Mouse (Mus musculus): ENCODE measurements around the gene Shisa8.

Shisa8 gene

DNA sequence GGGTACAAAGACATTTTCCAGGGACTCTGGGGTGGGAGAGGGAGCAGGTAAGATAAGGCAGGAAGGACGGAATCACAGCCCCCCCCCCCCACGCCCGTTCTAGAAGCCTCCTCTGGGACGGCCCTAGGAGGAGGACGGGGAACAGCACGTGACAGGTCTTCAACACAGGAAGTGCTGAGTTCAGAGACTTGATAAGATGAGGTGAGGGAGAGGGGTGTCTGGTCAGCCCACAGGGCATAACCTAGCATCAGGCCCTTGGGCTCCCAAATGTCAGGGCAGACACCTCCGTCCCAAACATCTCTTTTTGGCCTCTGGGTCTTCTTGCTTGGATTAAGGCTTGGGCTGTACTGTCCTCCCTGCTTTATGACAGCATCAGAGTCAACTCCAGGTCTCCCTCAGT is 10.6 kb upstream of the Shisa8 start:
- DNase-seq (ENCODE audit: low read depth) = no peak

DNA sequence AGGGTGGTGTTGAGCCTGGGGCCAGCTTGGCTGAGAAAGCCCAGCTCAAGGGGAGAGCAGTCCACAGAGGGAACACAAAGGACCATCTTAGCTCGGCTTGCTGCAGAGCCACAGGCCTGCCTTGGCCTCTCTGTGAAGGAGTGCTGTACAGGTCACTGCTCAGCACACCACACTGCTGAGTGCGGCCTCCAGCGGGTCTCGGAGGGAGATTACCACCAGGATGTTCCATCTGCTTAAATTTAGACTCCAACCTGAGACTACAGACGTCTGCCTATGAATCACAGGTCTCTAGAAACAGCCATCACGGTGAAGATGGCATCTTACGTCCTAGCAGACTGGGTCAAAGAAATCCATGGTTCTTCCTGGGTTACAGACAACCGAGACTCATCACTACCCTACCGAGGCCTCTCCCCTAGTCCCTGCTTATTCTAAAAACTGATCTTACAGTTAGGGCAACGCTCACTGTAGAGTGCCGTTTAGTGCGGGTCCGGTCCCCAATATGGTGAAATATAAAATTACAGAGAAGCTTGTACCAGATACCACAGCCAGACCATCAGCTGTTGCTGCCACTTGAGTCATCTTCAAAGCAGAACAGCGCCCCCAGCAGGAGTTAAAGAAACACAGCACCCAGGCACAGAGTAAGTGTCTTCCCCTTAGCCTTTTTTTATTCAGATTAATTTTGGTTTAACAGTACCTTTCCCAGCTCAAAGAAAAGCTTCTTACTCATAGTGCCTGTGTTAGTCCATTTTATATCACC is 8.7 kb upstream of the Shisa8 start:
- DNase-seq (ENCODE audit: low read depth) = peak; percentile 40

DNA sequence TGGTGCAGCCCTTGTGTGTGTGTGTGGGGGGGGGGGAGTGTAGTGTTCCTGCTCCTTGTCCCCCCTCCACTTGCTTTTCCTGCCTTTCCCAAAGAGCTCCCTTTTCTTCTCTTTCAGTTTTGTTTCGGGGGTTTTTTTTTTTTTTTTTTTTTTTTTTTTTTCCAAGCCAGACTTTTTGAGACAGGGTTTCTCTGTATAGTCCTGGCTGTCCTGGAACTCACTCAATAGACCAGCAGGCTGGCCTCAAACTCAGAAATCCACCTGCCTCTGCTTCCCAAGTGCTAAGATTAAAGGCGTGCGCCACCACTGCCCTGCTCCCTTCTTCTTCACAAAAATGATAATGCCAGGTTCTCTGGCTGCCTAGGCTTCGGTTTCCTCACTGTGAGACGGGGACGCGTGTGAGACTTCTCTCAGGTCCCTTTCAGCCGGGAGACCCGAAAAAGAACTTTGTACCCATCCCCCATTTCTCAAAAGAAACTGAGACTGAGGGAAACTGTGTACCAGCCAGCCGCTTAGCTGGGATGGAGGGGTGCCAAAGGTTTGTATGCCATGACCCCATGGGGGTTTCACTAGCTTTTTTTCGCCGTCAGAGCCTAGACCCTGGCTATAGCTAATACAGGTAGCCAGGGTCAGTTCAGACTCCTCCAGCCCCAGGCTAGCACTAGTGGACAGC is 7.5 kb upstream of the Shisa8 start:
- no peak for DNase-seq (ENCODE audit: low read depth)

DNA sequence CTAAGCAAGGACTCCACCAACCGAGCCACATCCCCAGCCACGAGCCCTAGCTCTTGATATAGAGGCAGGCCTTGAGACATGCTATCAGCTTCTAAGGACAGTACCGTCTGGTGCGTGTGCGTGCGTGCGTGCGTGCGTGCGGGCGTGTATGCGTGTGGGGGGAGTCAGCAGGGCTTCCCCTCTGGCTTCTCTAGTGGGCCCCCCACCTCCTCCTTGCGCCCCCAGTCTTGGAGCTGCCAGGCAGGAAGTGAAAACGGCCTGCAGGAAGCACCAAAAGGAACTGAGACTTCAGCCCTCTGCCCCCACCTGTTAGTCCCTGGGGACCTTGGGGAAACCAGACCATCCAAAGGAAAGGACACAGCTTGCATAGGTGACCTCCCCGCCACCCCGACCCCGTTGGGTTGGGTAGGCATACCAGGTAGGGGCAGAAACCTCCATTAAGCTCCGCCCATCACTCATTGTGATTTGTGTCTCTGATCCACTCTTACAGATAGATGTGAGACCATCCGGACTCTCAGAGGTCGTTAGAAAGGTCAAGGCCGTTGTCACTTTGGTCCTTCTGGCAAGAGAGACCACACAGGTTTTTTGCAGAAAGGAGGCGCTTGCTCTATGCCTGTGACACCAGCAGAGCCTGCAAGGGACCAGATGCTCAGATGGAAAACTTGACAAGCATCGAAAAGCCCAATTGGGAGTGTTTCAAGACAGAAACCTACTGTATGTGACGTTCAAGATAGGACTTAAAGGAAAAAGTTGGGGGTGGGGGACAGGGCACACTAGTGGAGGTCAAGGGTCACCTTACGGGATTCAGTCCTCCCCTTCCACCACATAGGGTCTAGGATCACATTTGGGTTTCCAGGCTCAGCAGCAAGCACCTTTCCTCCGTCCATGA is 6.4 kb upstream of the Shisa8 start:
- DNase-seq (ENCODE audit: low read depth) = no peak

DNA sequence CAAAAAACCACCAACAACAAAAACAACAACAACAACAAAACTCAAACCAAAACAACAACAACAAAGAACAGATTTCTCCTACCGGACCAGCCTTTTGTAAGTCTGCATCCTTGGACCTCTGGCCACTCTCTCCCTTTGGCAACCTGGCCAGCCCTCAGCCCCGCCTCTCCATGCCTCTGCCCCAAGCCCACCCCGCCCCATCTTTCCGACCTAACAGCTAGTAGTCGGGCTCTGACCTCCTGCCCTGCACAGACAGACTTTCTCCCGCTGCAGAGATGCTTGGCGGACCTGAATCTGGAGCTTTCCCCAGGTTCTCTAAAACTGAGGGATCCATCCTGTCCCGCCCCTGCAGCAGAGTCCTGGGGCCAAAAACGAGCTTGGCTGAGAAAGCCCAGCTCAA is 5.4 kb upstream of the Shisa8 start:
- DNase-seq (ENCODE audit: low read depth) = peak; percentile 28

DNA sequence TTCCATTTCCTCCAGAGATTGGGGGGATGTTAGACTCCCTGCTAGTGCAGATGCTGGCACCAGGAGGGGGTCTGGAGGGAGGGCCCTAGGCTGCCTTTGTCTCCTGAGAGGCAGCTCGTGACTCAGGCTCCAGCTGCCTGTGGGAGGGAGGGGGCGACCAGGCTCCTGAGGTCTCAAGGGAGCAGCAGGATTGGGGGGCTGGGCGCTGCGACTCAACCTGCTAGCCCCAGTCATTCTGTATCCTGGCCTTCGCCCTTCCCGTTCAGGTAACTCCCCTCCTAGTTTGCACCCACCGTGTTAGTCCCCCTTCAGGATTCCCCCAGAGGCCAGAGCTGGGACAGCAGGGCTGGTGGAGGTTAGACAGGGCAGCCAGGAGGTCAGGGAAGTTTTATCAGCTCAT is 4.4 kb upstream of the Shisa8 start:
- DNase-seq (ENCODE audit: low read depth) = no peak

DNA sequence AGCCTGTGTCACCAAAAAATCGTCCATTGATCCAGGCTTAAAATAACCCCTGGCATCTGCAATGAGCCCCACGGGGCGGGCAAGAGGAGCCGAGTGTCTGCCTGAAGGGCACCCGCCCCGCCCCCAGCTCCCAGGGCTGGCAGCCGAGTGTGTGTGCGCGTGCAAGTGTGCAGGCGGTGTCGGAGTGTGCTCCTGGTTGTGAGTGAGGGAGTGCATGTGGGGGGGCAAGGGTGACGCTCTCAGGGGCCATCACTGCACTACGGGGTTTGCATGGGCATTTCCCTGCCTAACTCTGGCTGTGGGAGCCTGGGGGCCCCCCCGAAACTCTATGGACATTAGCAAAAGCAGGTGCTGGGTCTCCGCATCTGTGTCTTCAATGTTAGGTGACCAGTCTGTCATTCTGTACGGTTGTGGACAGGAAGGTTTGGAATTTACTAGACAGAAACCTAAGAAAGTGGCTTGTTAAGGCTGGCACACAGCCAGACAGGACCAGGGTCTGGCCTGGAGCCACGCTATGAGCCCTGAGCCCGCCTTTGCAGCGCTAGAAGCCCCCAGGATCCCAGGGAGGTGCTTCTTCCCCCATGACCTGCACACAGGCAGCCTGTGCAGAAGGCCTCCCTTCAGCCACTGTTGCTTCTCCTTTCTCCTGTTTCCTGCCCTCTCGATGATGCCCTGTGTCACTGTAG is 3.7 kb upstream of the Shisa8 start:
- DNase-seq (ENCODE audit: low read depth) = no peak

DNA sequence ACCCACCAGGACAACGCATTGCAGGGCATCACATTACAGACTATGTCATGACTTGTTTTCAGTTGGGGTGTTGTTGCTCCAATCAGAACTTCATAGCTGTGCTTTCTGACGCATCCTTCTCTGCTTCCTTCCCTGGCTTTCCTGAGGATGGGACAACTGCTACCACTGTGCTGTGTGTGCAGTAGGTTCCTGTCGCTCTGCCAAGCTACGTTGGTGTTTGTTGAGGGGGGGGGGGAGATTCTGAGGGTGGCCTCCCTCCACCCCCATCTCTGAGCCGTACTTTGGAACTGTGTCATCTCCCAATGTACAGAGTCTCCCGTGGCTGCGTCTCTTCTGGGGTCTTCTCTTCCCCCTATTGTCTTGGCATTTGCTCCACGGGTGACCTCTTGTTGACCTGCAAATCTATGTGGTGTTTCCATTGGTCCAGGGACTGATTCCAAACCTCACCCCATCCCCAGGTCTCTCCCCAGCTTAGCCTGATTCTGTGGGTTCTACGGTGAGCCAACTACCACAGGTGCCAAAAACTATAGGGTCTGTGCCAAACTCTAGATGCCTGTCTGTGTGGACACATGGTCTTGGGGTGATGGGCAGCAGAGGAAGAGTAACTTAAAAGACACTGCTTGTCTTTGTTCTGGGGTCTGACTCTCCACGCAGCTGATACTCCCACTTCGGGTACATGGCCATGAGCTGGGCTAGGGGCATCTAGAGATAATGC is 2.9 kb upstream of the Shisa8 start:
- DNase-seq (ENCODE audit: low read depth) = no peak

DNA sequence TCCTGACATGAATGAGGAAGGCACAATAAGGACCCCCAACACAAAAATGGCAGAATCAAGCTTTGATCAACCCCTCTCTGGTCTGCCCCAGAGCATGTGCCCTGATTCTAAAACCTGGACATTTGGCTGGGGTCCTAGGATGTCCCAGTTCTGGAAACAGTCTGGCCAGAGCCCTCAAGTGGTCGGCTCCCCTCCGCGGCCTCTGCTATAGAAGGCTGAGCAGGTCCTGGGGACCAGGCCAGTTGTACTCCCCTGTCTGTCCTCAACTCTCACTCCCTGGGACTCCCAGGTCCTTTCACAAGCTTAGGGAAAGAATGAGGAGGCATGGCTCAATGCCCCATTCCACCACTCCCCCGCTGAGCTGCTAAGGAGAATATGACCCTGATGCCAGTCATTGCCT is 607 bp upstream of the Shisa8 start:
- DNase-seq (ENCODE audit: low read depth) = no peak

DNA sequence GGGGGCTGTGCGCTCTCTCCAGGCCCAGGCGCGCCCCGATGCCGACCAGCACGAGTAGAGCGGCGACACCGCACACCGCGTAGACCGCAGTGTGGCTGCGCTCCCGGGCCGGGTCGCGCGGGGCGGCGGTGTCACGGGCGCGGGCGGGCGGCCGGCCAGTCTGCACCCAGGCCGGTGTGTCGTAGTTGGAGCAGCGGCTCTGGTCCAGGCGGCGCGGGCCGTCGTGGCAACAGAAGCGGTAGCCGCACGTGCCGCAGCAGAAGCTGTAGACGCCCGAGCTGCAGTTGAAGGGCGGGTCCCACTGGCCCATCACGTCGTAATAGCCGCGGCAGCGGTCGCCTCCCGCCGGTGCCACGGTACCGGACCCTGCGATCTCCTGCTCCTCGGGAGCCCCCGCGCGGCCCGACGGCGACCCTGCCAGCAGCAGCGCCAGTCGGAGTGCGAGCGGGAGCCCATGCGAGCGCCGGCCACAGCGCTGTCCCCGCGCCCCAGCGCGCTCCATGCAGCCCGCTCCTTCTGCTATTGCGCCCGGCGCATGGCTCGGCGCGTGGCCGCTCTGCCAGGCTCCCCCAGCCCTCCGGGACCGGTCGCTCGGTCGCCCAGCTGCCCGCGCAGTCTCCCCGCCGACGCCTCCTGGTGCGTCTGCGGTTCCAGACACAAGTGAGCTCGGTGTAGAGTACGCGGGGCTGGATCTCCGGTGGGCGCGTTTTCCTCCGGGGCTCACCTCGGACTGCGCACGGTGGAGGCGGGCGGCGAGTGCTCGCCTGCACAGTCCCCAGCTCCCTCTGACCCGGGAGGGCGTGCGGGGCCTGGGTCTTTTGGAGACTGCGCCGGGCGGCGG is 484 bp downstream of the Shisa8 start:
- no peak for DNase-seq (ENCODE audit: low read depth)

DNA sequence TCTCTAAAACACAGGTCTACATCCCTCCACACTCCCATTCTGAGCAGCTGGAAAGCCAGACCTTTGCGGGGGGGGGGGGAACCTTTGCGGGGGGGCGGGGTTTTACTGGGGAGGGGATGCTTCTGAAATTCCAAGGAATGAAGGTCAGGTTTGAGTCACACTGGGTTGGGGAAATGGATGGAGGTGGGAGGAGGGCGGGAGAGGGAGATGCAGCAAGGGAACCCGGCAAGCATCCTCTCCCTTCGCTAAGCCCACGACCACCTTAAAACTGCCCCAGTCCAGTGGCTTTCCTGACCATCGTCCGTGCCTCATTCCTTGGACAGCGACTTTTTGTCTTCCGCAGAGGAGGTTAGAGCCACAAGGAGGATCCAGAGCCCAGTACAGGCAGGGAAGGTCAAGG is 1.3 kb downstream of the Shisa8 start:
- DNase-seq (ENCODE audit: low read depth) = no peak

DNA sequence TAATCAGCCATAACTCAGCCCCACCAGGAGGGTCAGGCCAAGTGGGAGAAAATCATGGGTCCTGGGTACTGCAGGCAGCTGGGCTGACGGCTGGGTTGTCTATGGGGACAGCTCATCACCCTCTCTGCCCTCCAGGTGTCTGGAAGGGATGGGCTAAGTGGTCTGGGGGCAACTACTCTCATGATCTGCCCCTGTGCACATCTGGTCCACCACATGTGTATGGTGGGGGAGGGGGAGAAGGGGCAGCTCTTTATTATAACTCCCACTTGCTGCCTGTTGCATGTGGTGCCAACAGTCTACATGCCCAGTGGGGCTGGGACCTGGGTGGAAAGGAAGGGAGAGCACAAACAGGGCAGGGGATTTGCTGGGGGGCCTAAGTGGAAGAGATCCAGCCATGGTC is 1.8 kb downstream of the Shisa8 start:
- no peak for DNase-seq (ENCODE audit: low read depth)

DNA sequence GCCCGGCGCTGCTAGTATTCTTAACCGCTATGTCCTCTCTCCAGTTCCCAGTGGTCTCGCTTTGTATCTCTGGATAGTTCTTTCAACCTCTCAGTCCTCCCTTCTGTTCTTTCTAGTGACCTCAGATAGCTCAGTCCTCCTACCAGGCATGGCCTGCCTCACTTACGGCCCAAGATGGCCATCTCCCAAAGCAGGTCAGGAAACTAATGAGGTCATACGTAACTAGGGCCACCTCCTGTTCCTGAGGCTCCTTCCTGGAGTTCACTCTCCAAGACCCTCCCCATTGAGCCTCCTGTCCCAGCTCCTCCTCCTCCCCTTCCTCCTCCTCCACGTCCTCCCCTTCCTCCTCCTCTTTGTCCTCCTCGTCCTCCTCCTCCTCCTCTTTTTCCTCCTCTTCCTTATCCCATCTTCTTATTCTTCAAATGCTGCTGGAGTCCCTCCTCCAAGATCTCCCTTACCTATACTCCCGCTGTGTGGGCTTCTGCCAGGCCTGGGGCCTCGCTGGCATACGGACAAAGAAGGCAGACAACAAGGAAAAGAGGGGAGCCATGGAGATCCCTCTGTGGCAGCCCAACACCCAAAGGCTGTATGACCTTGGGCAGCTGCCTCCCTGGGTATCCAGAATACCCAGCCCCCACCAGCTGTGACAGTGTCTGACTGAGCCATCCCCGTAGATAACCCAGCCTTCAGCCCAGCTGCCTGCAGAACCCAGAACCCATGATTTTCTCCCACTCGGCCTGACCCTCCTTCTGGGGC is 3.1 kb downstream of the Shisa8 start:
- no peak for DNase-seq (ENCODE audit: low read depth)

DNA sequence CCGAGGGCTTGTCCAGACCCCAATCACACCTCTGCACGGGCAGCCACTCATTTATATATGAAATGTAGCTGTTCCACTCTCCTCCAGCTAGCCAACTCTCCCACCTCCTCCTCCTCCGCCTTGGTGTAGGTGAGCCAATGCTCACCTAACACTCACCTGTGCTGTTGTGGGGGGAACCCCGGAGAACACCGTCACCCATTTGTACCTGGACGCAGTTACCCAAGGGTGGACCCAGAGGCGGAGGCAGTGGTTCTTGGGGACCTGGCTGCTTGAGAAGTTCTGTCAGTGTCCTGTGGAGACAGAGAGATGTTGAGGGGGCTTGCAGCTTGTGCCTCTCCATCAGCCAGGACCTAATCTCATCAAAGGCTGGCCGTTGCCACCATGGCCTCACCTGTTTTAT is 4.3 kb downstream of the Shisa8 start:
- no peak for DNase-seq (ENCODE audit: low read depth)

DNA sequence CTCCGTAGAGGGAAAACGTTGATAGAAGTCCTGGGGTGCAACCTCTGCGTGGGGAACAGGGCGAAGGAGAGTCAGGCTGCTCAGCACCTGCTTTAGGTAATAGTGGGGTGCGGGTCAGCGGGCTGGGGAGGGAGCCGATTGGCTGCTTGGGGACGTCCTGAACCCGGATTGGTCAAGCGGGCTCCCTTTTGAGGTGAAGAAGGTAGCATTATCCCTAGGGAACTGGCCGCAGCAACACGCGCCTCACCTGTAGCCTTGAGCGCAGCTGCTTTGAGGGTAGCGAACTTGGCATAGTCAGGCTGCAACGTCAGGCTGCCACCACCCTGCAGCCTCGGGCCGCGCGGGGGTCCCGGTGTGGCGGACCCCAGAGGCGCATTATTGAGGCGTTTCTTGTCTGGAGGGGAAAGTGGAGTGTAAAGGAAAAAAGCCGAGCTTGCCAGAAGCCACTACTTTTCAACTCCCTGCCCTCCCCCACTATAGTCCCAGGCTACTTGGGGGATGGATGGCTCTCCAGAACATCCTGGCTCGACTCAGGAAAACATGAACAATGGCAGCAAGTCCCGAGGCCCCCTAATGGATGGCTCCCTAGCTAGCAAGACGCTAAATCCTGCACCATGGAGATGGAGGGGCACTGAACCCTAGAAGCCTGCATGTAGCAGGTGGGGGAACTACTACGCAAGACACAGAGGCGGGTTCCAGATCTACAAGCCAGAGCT is 5.0 kb downstream of the Shisa8 start:
- peak; percentile 32 for DNase-seq (ENCODE audit: low read depth)

DNA sequence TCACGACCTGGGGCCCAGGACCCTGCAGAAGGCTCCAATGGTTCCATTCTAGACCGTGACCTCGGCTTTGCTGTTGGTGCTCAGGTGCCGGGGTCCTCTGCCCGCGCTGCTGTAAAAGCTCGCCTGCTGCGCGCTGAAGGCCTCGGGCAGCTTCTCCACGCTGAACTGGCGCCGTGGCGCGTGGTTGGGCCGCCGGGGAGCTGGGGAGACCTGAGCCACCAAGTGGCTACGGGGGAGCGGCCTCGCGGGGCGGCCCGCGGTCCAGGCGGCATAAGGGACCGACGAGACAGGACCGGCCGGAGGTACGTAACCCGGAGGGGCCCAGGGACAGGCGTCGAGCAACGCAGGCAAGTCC is 5.5 kb downstream of the Shisa8 start:
- DNase-seq (ENCODE audit: low read depth) = no peak

DNA sequence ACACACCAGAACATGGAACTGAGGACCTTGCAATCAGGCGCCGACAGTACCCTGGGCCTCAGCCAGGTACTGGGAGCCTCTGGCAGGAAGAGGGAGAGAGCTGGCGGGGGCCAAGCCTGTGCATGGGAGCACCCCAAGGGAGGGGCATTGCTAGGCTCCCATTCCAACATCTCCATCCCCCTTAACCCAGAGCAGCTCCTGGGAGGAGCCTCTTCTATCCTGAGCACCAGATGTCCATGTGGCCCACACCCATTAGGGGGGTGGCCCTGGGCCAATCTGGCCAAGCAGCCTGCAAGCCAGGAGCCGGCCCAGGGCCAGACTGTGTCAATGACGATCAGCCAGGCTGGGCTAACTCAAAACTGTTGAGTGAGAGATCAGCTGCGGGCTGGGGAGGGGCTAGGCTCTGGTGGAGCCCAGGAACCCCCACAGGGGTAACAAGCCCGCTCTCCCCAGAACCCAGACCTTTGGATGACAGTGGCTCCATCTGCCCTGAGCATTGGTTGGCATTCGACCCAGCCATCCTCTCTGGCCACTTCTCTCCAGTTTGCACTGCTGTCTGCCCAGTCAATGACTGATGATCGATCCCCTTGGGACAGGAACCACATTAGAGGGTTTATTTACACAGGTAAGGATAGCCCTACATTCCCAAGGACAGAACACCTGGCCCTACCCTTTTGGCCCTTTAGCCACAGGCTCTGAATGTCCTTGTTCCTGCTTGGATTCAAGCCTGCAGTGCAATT is 6.1 kb downstream of the Shisa8 start:
- DNase-seq (ENCODE audit: low read depth) = peak; percentile 89

DNA sequence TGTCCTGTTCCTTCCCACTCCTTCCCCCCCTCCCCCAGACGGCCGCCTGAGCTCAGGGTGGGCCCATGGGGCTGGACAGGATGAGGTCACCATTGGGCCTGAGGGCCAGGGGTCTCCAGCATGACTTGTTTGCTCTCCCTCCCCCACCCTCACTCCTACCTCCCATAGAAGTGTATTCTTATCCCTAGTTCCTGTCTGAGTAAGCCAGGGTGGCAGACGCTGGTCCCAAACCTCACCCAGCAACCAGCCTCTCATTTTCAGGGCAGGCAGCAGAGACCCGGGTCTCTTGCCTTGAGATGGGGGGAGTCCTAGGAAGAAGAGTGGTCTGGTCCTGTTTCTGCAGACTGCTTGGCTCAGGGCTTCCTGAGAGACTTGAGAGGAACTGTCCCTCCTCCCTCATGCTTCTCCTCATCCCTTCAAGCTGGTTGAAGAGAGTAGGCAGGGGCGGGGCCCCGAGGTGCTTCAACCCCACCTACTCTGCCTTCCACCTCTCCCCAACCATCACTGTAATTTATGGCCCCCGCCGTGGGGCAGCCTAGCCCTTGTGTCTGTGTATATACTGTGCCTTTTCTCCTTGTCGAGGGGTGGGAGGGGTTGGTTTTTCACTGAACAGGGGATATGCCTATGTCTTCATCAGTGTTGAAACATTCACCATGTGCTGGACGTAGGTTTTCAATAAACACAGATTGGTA is 7.8 kb downstream of the Shisa8 start:
- DNase-seq (ENCODE audit: low read depth) = no peak

All from NIH3T3 (cell line).